Mouse (Mus musculus): ENCODE data around the gene Gm38431. TPM values are rescaled to one million over a fixed set of nuclear protein-coding genes. Genes with fewer than 3 reads are reported as not detected.

The Gm38431 gene
- polyA plus RNA-seq, 1 experiment from 2014 or later = 2.8 TPM

- Histone ChIP-seq H3K27me3 (replicated peaks) (peaks cover 96% of the 10 kb centered on the region), H3K9ac (no peak overlapping the region), H3K27ac (no peak overlapping the region), H3K4me1 (peaks cover 54% of the 10 kb centered on the region), H3K9me3 (peaks cover 3% of the 10 kb centered on the region; the same call in 1 of the 2 replicates), H3K4me3 (no peak overlapping the region), H3K4me2 (replicated peaks) (peak overlapping the region; percentile 12; the same call in 1 of the 2 replicates), H3K36me3 (no peaks in the 10 kb centered on the region)
- WGBS = 2% methylated on average over 17 of the region's 17 CpGs
- no peak for ATAC-seq (ENCODE audit: low FRiP score, low read depth)
These were observed 57.2 kb downstream of the Gm38431 start for GRCm38 (mm10) chr9:21034481-21035085.

- Histone ChIP-seq H3K4me2 (replicated peaks) (peak overlapping the region; percentile 84), H3K9me3 (no peaks in the 10 kb centered on the region), H3K27ac (no peak overlapping the region), H3K4me1 (peaks cover 60% of the 10 kb centered on the region), H3K4me3 (peak overlapping the region; percentile 39), H3K36me3 (no peaks in the 10 kb centered on the region), H3K9ac (no peak overlapping the region), H3K27me3 (replicated peaks) (peaks cover 95% of the 10 kb centered on the region)
- ATAC-seq (ENCODE audit: low FRiP score, low read depth) = no peak
- WGBS = under 1% methylated on average over 34 of the region's 34 CpGs
These were observed 58.7 kb downstream of the Gm38431 start for GRCm38 (mm10) chr9:21033136-21033535.

- H3K4me1 ChIP-seq = peaks cover 58% of the 10 kb centered on the region
- H3K9me3 ChIP-seq = no peaks in the 10 kb centered on the region
- H3K36me3 ChIP-seq = no peaks in the 10 kb centered on the region
- H3K27me3 ChIP-seq (replicated peaks) = peaks cover 88% of the 10 kb centered on the region
- H3K9ac ChIP-seq = no peak overlapping the region
- H3K27ac ChIP-seq = no peak overlapping the region
- ATAC-seq (ENCODE audit: low FRiP score, low read depth) = no peak
- H3K4me3 ChIP-seq = peak overlapping the region; percentile 39; the same call in 1 of the 2 replicates
- 2% methylated on average over 7 of the region's 7 CpGs for WGBS
- H3K4me2 ChIP-seq (replicated peaks) = peak overlapping the region; percentile 84
These were observed 59.3 kb downstream of the Gm38431 start for GRCm38 (mm10) chr9:21032491-21032890.

- Histone ChIP-seq H3K27ac (no peak within 1 kb of the TSS), H3K4me3 (peak within 1 kb of the TSS; percentile 39), H3K9me3 (no peaks in the 10 kb centered on the region), H3K9ac (peak within 1 kb of the TSS; percentile 50), H3K4me1 (peaks cover 53% of the 10 kb centered on the region), H3K4me2 (replicated peaks) (peak within 1 kb of the TSS; percentile 84), H3K36me3 (no peaks in the 10 kb centered on the region), H3K27me3 (replicated peaks) (peaks cover 83% of the 10 kb centered on the region)
- peak; percentile 14; the same call in 1 of the 2 replicates for ATAC-seq (ENCODE audit: low FRiP score, low read depth)
- WGBS = under 1% methylated on average over 35 of the region's 35 CpGs
These were observed 59.9 kb downstream of the Gm38431 start, which contains the start of gene Icam5 for GRCm38 (mm10) chr9:21031896-21032351. Gene Icam5 (plus strand): TSS chr9:21032073.

- WGBS = under 1% methylated on average over 36 of the region's 36 CpGs
- peaks cover 49% of the 10 kb centered on the region for H3K4me1 ChIP-seq
- no peaks in the 10 kb centered on the region for H3K9me3 ChIP-seq
These were observed 60.4 kb downstream of the Gm38431 start for GRCm38 (mm10) chr9:21031251-21031895.

GRCm38 (mm10) chr9:21030781-21031250, 61.0 kb downstream of the Gm38431 start:
- Histone ChIP-seq H3K4me1 (peaks cover 49% of the 10 kb centered on the region), H3K9ac (no peak overlapping the region), H3K36me3 (no peaks in the 10 kb centered on the region), H3K27ac (no peak overlapping the region), H3K9me3 (no peaks in the 10 kb centered on the region), H3K4me3 (peak overlapping the region; percentile 37), H3K27me3 (replicated peaks) (peaks cover 79% of the 10 kb centered on the region), H3K4me2 (replicated peaks) (peak overlapping the region; percentile 84)
- peak; percentile 45; the same call in 1 of the 2 replicates for ATAC-seq (ENCODE audit: low FRiP score, low read depth)
- under 1% methylated on average over 13 of the region's 13 CpGs for WGBS

More at GRCm38 (mm10) chr9:21031251-21031895, 60.4 kb downstream of the Gm38431 start:
- peak; percentile 50 for ATAC-seq (ENCODE audit: low FRiP score, low read depth)
- H3K27me3 ChIP-seq (replicated peaks) = peaks cover 81% of the 10 kb centered on the region
- H3K27ac ChIP-seq = no peak overlapping the region
- H3K4me2 ChIP-seq (replicated peaks) = peak overlapping the region; percentile 84
- H3K4me3 ChIP-seq = peak overlapping the region; percentile 37
- peak overlapping the region; percentile 50; the same call in 1 of the 2 replicates for H3K9ac ChIP-seq
- no peaks in the 10 kb centered on the region for H3K36me3 ChIP-seq

GRCm38 (mm10) chr9:21030055-21030600, 61.7 kb downstream of the Gm38431 start:
- Histone ChIP-seq H3K9ac (no peak overlapping the region), H3K4me1 (peaks cover 49% of the 10 kb centered on the region), H3K4me3 (peak overlapping the region; percentile 15; the same call in 1 of the 2 replicates), H3K9me3 (no peaks in the 10 kb centered on the region), H3K27me3 (replicated peaks) (peaks cover 72% of the 10 kb centered on the region), H3K27ac (no peak overlapping the region), H3K36me3 (no peaks in the 10 kb centered on the region), H3K4me2 (replicated peaks) (peak overlapping the region; percentile 84)
- 27% methylated on average over 22 of the region's 22 CpGs for WGBS
- no peak for ATAC-seq (ENCODE audit: low FRiP score, low read depth)

GRCm38 (mm10) chr9:21029291-21030054, 62.3 kb downstream of the Gm38431 start, which contains the start of gene Icam4:
Gene Icam4 (plus strand): TSS chr9:21029373.
- peaks cover 65% of the 10 kb centered on the region for H3K27me3 ChIP-seq (replicated peaks)
- H3K36me3 ChIP-seq = no peaks in the 10 kb centered on the region
- H3K9me3 ChIP-seq = no peaks in the 10 kb centered on the region
- peak within 1 kb of the TSS; percentile 33; the same call in 1 of the 2 replicates for H3K9ac ChIP-seq
- H3K4me3 ChIP-seq = peak within 1 kb of the TSS; percentile 25
- H3K27ac ChIP-seq = no peak within 1 kb of the TSS
- H3K4me2 ChIP-seq (replicated peaks) = peak within 1 kb of the TSS; percentile 84
- 2% methylated on average over 37 of the region's 37 CpGs for WGBS
- H3K4me1 ChIP-seq = peaks cover 49% of the 10 kb centered on the region
- no peak for ATAC-seq (ENCODE audit: low FRiP score, low read depth)

GRCm38 (mm10) chr9:21028560-21029110, 63.2 kb downstream of the Gm38431 start:
- Histone ChIP-seq H3K36me3 (no peaks in the 10 kb centered on the region), H3K4me3 (no peak overlapping the region), H3K27ac (no peak overlapping the region), H3K4me1 (peaks cover 48% of the 10 kb centered on the region), H3K4me2 (replicated peaks) (no peak overlapping the region), H3K9ac (no peak overlapping the region), H3K27me3 (replicated peaks) (peaks cover 58% of the 10 kb centered on the region), H3K9me3 (no peaks in the 10 kb centered on the region)
- ATAC-seq (ENCODE audit: low FRiP score, low read depth) = no peak
- 59% methylated on average over 6 of the region's 6 CpGs for WGBS

GRCm38 (mm10) chr9:21027774-21028290, 64.0 kb downstream of the Gm38431 start:
- Histone ChIP-seq H3K9me3 (no peaks in the 10 kb centered on the region), H3K27ac (no peak overlapping the region), H3K4me1 (peaks cover 40% of the 10 kb centered on the region), H3K4me2 (replicated peaks) (no peak overlapping the region), H3K9ac (no peak overlapping the region), H3K36me3 (no peaks in the 10 kb centered on the region), H3K27me3 (replicated peaks) (peaks cover 50% of the 10 kb centered on the region), H3K4me3 (no peak overlapping the region)
- 34% methylated on average over 8 of the region's 8 CpGs for WGBS
- no peak for ATAC-seq (ENCODE audit: low FRiP score, low read depth)

GRCm38 (mm10) chr9:21026849-21027248, 64.9 kb downstream of the Gm38431 start:
- ATAC-seq (ENCODE audit: low FRiP score, low read depth) = no peak
- H3K9me3 ChIP-seq = no peaks in the 10 kb centered on the region
- H3K4me3 ChIP-seq = no peak overlapping the region
- no peaks in the 10 kb centered on the region for H3K36me3 ChIP-seq
- no peak overlapping the region for H3K27ac ChIP-seq
- 81% methylated on average over 12 of the region's 12 CpGs for WGBS
- peaks cover 41% of the 10 kb centered on the region for H3K27me3 ChIP-seq (replicated peaks)
- H3K4me2 ChIP-seq (replicated peaks) = no peak overlapping the region
- no peak overlapping the region for H3K9ac ChIP-seq
- H3K4me1 ChIP-seq = peaks cover 30% of the 10 kb centered on the region
